Mouse (Mus musculus): ENCODE measurements at regions not wholly inside any gene's neighbourhood (a gene's known extent, or its start where the extent isn't known, plus 50 kb on each side); places are given as distances from the start of the nearest gene placed in this dataset.

DNA sequence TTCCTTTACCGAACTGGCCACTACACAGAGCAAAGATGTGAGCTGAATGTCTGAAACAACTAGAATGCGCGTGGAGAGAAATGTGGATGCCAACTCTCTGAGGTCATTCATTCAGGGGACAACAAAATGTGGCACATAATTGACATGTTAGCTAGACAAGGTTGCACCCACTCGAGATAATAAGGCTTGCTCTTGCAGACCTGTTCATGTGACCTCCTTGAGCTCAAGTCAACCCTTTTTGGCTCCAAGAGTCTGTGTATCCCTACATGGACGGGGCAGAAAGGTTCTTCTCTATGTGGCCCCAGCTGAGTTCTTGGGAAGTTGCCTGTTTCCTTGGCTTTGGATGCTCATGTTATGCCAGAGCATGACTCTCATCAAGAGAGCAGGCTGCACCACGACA is 383.0 kb upstream of the Mgmt start:
- no peak for DNase-seq (ENCODE audit: low read depth, low spot score)

- DNase-seq (ENCODE audit: low read depth, low spot score): no peak
Observed at GRCm38 (mm10) chr7:136515376-136515775, 379.0 kb upstream of the Mgmt start.

GRCm38 (mm10) chr7:136525821-136526220 is 368.6 kb upstream of the Mgmt start:
- no peak for DNase-seq (ENCODE audit: low read depth, low spot score)

GRCm38 (mm10) chr7:136530006-136530785 is 364.2 kb upstream of the Mgmt start:
- no peak for DNase-seq (ENCODE audit: low read depth, low spot score)

- DNase-seq (ENCODE audit: low read depth, low spot score): peak; percentile 17
Observed at GRCm38 (mm10) chr7:136531301-136531700, 363.1 kb upstream of the Mgmt start.

DNA sequence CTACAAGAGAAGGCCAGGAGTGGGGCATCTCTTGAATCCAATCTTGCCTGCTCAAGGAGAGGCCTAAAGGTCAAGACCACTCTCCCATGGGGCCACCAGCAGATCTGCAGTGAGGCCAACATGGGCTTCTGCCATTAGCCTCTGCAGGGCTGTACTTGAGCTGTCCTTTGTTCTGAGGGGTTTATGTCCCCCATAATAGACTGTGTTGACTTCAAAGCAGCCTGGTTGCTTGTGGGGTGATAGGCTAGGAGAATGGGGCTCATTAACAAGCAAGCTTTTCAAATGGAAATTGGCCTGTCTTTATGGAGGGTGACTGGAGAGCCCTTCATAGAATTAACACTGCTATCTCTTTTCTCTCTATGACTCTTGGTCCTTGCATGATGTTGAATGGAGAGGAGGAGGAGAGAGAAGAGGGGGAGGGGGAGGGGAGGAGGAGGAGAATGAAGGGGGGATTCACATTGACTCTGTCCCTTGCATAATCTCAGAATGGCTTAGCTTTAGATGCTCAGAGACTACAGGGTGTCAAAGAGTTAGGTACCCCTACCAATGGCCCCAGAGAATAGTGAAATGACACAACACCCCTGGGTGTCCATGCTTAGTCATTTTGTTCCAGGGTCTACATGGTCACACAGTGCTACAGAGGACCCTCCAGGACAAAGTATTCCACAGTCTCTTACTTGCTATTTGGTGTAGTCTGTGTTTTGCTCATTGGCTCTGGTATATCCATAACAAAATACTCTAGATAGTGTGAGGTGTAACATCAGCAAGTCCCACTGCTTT is 352.3 kb upstream of the Mgmt start:
- no peak for DNase-seq (ENCODE audit: low read depth, low spot score)

- no peak for DNase-seq (ENCODE audit: low read depth, low spot score)
Observed at GRCm38 (mm10) chr7:136542896-136543295, 351.5 kb upstream of the Mgmt start.

- no peak for DNase-seq (ENCODE audit: low read depth, low spot score)
Observed at GRCm38 (mm10) chr7:136547837-136548236, 346.6 kb upstream of the Mgmt start.

- DNase-seq (ENCODE audit: low read depth, low spot score): no peak
Observed at GRCm38 (mm10) chr7:136556436-136556835, 338.0 kb upstream of the Mgmt start.

- no peak for DNase-seq (ENCODE audit: low read depth, low spot score)
Observed at GRCm38 (mm10) chr7:136559536-136559935, 334.9 kb upstream of the Mgmt start.

GRCm38 (mm10) chr7:136570911-136571310 is 323.5 kb upstream of the Mgmt start:
- DNase-seq (ENCODE audit: low read depth, low spot score): no peak

DNA sequence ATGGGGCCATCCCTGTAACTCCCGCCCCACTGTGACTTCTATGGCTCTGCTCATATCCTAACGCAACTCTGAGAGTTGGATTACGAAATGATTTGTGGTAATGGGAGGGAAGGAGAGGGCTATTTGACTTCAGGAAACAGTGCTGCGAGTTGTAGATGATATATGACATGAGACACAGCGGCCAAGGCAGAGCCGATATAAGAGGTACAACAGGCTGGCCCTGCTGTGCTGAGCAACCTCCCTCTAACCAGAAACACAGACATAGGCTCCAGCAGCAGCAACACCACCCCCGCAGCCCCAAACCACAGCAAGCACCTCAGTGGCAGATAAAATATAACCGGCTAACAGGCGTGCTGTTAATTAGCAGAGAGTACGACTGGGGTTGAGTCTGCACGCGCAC is 312.5 kb upstream of the Mgmt start:
- no peak for DNase-seq (ENCODE audit: low read depth, low spot score)

- DNase-seq (ENCODE audit: low read depth, low spot score): peak; percentile 3
Observed at GRCm38 (mm10) chr7:136584361-136584760, 310.1 kb upstream of the Mgmt start.

- no peak for DNase-seq (ENCODE audit: low read depth, low spot score)
Observed at GRCm38 (mm10) chr7:136588491-136588890, 305.9 kb upstream of the Mgmt start.

- DNase-seq (ENCODE audit: low read depth, low spot score): peak; percentile 65
Observed at GRCm38 (mm10) chr7:136590947-136591346, 303.5 kb upstream of the Mgmt start.

DNA sequence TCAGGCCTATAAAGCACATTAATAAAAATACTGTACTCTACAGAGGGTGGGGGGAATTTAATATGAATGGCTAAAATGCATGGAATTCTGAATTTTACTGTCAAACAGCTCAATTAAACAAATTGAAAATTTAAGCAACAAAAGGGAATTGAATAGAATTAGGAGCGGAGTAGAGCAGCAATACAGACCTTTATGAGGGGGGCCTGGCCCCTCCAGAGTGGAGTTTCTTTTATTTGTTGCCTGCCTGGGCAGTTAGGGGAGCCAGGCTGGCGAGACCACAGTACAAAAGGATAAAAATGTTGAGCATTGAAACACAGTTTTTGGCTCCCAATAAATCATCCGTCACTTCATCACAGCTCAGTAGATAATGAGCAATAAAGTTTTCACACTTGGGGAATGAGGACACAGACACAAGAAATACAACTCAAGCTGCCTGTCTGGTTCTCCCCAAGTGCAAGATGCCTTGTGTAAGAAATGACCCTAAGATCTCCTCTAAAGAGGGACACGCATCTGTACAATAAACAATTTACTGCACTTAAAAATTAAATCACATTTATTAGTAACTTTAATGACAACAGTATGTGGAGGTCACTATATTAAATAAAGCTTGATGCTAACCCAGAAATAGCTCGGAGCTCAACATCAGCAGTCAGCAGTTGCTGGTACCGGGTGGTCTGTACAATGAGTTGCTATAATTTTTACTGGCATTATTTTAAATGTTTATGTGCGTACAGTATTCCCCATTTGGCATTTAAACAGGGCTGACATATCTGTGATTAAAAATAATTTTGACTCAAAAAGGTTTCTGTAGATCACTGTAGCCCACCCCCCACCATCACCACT is 286.9 kb upstream of the Mgmt start:
- DNase-seq (ENCODE audit: low read depth, low spot score): no peak

DNA sequence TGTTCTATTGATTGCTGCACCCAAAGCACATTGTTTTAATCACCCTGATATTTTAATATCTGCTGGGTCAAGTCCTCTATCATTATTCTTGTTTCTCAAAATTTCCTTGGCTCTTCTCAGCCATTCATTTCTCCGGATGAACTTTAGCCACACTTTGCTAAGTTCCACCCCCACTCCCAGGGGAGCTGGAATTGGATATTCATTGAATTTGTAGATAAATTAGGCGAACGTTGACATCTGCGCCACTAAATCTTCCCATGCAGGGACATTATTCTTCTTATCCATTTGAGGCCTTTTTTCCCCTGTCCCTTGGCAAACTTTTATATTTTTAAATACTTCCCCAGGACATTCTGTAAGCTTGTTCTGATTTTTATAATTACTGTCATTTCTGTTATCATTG is 280.9 kb upstream of the Mgmt start:
- DNase-seq (ENCODE audit: low read depth, low spot score): no peak

GRCm38 (mm10) chr7:136624496-136624895 is 269.9 kb upstream of the Mgmt start:
- DNase-seq (ENCODE audit: low read depth, low spot score): no peak

DNA sequence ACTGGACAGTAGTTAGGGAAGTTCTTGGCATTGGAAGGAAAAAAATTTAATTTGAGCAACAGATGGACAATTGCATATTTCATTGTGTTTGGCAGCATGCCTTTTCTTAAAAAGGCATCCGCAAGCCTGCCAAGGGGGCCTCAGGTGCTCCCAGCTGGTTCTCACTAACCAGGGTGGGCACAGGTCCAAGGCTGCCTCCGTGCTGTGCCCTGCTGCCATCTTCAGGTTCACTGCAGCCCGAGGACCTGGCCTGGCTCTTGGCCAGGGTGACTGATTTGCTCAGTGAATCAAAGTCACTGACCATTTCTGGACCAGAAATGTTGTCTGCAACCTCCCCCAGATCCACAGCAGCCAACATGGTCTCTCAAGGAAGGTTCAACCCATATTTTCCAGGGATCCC is 263.3 kb upstream of the Mgmt start:
- no peak for DNase-seq (ENCODE audit: low read depth, low spot score)

GRCm38 (mm10) chr7:136640160-136640559 is 254.3 kb upstream of the Mgmt start:
- DNase-seq (ENCODE audit: low read depth, low spot score): no peak

DNA sequence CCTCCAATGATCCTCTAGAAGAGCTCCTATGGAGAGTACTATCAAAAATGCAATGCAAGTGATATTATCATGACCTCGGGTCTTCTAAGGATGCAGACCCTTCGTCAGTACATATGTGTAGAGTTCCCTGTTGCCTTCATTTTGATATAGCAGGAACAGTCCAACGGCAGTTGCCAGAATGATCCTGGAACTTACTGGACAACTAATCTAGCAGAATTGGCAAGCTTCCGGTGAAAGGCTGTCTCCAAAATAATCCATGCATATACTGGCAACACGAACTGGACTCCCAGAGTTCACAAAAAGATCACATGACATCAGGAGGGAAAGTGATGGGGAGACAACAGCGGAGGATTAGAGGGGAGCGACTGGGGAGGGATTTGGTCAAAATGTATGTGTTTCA is 253.6 kb upstream of the Mgmt start:
- no peak for DNase-seq (ENCODE audit: low read depth, low spot score)

DNA sequence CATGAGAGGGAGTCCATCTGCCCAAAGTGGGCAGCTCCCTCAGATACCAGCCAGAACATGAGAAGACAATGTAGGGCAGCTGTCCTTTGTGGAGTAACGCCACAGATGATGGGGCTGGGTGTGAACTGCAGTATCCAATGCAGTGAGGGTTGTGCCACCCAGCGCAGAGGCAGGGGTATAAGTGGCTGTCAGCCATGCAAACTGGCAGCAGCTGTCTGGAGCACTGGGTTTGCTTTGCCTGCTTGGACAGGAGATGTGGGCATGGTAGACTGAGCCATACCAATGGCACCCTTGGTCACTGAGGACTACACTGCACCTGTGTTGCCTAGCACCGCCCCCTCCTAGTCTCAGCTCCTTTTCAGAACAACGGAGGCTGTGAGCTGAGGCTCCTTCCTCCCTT is 244.6 kb upstream of the Mgmt start:
- DNase-seq (ENCODE audit: low read depth, low spot score): no peak
